Mouse (Mus musculus) embryonic fibroblast, embryonic 13.5 days (primary cell): Measurements from ENCODE around the gene Ccpg1.

Experiments
- CTCF ChIP-seq: IDR thresholded peaks from 2 replicates; pipeline ENCODE4 v1.5.1; 2011; ENCODE audit warnings: mild to moderate bottlenecking, control low read depth, low read length, moderate library complexity, borderline replicate concordance; ENCODE audit not compliant: insufficient read depth
- POLR2A ChIP-seq: IDR thresholded peaks from 2 replicates; pipeline ENCODE4 v1.6.1; 2011; ENCODE audit warnings: low read depth, mild to moderate bottlenecking, control low read depth, low read length, moderate library complexity

- no peak for TF ChIP-seq CTCF
- TF ChIP-seq POLR2A, result no peak
These were observed 40.8 kb downstream of the Ccpg1 start for GRCm38 (mm10) chr9:73025818-73026636.
